ENCODE assay signal across 8 mouse cellular contexts in genomic region chr12:111434745-111435327, GRCm38 (mm10). TPM values are rescaled to one million over a fixed set of nuclear protein-coding genes. Genes with fewer than 3 reads are reported as not detected.
DNase-seq lines count a peak whose midpoint lies in the region; ATAC-seq and TF ChIP-seq lines count a peak whose summit lies in the region.

No protein-coding gene starts in this region.

- DNase-seq in lung, postnatal 0 days (ENCODE audit: low spot score): peak; percentile 55
- no peak for DNase-seq in lung, adult 2 months
- DNase-seq in right cerebral cortex, adult 2 months (ENCODE audit: low spot score in 2 of 2): no peak
- no peak for DNase-seq in testis, postnatal 14 days (ENCODE audit: low spot score)
- DNase-seq in right cerebral cortex, postnatal 25 days: no peak

- peaks cover 8% of the 10 kb centered on the region for H3K4me1 ChIP-seq in lung, postnatal 0 days (ENCODE audit: insufficient read depth, low read depth, low read length)
- peaks cover 19% of the 10 kb centered on the region for H3K4me1 ChIP-seq in lung, adult 2 months (ENCODE audit: control insufficient read depth, insufficient read depth, low read length)
- peaks cover 100% of the 10 kb centered on the region for H3K4me1 ChIP-seq in erythroblast, embryonic 14.5 days (ENCODE audit: control insufficient read depth)
- peaks cover 75% of the 10 kb centered on the region for H3K4me1 ChIP-seq in kidney, embryonic 15.5 days
- H3K4me1 ChIP-seq in midbrain, embryonic 15.5 days: peaks cover 26% of the 10 kb centered on the region

- TF ChIP-seq CTCF in lung, postnatal 0 days (IDR thresholded peaks at IDR 0.05): no peak
- TF ChIP-seq CTCF in lung, adult 2 months (IDR thresholded peaks at IDR 0.05; ENCODE audit: insufficient read depth, low read length): no peak

- no peaks in the 10 kb centered on the region for H3K9me3 ChIP-seq in lung, postnatal 0 days (ENCODE audit: low read length)
- no peaks in the 10 kb centered on the region; the same call in 1 of the 2 replicates for H3K9me3 ChIP-seq in erythroblast, embryonic 14.5 days (ENCODE audit: control insufficient read depth, low read length)
- no peaks in the 10 kb centered on the region for H3K9me3 ChIP-seq in kidney, embryonic 15.5 days (replicated peaks)
- H3K9me3 ChIP-seq in midbrain, embryonic 15.5 days: no peaks in the 10 kb centered on the region

- H3K36me3 ChIP-seq in lung, postnatal 0 days (ENCODE audit: insufficient read depth, low read length): no peaks in the 10 kb centered on the region
- peaks cover 7% of the 10 kb centered on the region for H3K36me3 ChIP-seq in erythroblast, embryonic 14.5 days (ENCODE audit: control insufficient read depth)
- H3K36me3 ChIP-seq in kidney, embryonic 15.5 days: no peaks in the 10 kb centered on the region
- H3K36me3 ChIP-seq in midbrain, embryonic 15.5 days (replicated peaks): no peaks in the 10 kb centered on the region

- 0 out of 2 replicates have a peak overlapping the region, but pooled peaks have one; percentile 27 for H3K27ac ChIP-seq in lung, postnatal 0 days (ENCODE audit: low read length)
- H3K27ac ChIP-seq in kidney, embryonic 15.5 days: peak overlapping the region; percentile 72
- H3K27ac ChIP-seq in midbrain, embryonic 15.5 days: peak overlapping the region; percentile 81

- no peak for TF ChIP-seq POLR2A in lung, adult 2 months (IDR thresholded peaks at IDR 0.05; ENCODE audit: borderline replicate concordance, extremely low read depth, low read depth, low read length)

- 32% methylated on average over 8 of the region's 8 CpGs for WGBS in lung, postnatal 0 days
- 28% methylated on average over 8 of the region's 8 CpGs for WGBS in lung, adult 2 months
- 42% methylated on average over 8 of the region's 8 CpGs for WGBS in kidney, embryonic 15.5 days
- WGBS in midbrain, embryonic 15.5 days: 49% methylated on average over 8 of the region's 8 CpGs

- no peak for TF ChIP-seq EP300 in lung, postnatal 0 days (IDR thresholded peaks at IDR 0.05)

- peaks cover 5% of the 10 kb centered on the region; the same call in 1 of the 2 replicates for H3K27me3 ChIP-seq in lung, postnatal 0 days (replicated peaks; ENCODE audit: insufficient read depth, low read length)
- H3K27me3 ChIP-seq in erythroblast, embryonic 14.5 days (ENCODE audit: control insufficient read depth): peaks cover 19% of the 10 kb centered on the region
- H3K27me3 ChIP-seq in kidney, embryonic 15.5 days: peaks cover 18% of the 10 kb centered on the region
- peaks cover 32% of the 10 kb centered on the region for H3K27me3 ChIP-seq in midbrain, embryonic 15.5 days (replicated peaks)

- 0 out of 2 replicates have a peak overlapping the region, but pooled peaks have one; percentile 3 for H3K4me2 ChIP-seq in lung, postnatal 0 days (replicated peaks; ENCODE audit: low read depth, low read length)
- peak overlapping the region; percentile 34 for H3K4me2 ChIP-seq in kidney, embryonic 15.5 days
- H3K4me2 ChIP-seq in midbrain, embryonic 15.5 days: peak overlapping the region; percentile 37; the same call in 1 of the 2 replicates

- peak; percentile 45 for ATAC-seq in lung, postnatal 0 days
- ATAC-seq in kidney, embryonic 15.5 days (replicated peaks; ENCODE audit: low FRiP score): 0 out of 2 replicates have a peak, but pooled peaks have one; percentile 16
- ATAC-seq in midbrain, embryonic 15.5 days (replicated peaks): peak; percentile 31

- H3K9ac ChIP-seq in lung, postnatal 0 days (replicated peaks; ENCODE audit: low read depth): no peak overlapping the region
- H3K9ac ChIP-seq in kidney, embryonic 15.5 days: no peak overlapping the region
- H3K9ac ChIP-seq in midbrain, embryonic 15.5 days: no peak overlapping the region

- no peak overlapping the region for H3K4me3 ChIP-seq in lung, postnatal 0 days (ENCODE audit: low read depth, low read length)
- no peak overlapping the region for H3K4me3 ChIP-seq in lung, adult 2 months (replicated peaks; ENCODE audit: extremely low read depth, low read depth, low read length)
- peak overlapping the region; percentile 46 for H3K4me3 ChIP-seq in erythroblast, embryonic 14.5 days (replicated peaks)
- H3K4me3 ChIP-seq in kidney, embryonic 15.5 days (replicated peaks): no peak overlapping the region
- H3K4me3 ChIP-seq in midbrain, embryonic 15.5 days: no peak overlapping the region

RNA-seq across cellular contexts. Expression of gene Tnfaip2, which starts 7.4 kb away (rescaled TPM):
- polyA plus RNA-seq in lung, postnatal 0 days (2015; fragmentation: Nextera tagmentation; extraction: Ambion mirVana): 17.0 and 26.3 TPM in 2 replicates
- 31.7 and 43.6 TPM in 2 replicates for polyA plus RNA-seq in lung, adult 2 months (2012; rRNA removed)
- polyA plus RNA-seq in erythroblast, embryonic 14.5 days (2012): 9.0 and 12.3 TPM in 2 replicates
- 19.5 and 22.9 TPM in 2 replicates for polyA plus RNA-seq in kidney, embryonic 15.5 days (2015; fragmentation: Nextera tagmentation; extraction: Ambion mirVana)
- 0.38 and 1.3 TPM in 2 replicates for polyA plus RNA-seq in midbrain, embryonic 15.5 days (2015; fragmentation: Nextera tagmentation; extraction: Ambion mirVana)

RNA-seq across cellular contexts. Expression of gene Exoc3l4, which starts 18.0 kb away (rescaled TPM):
- polyA plus RNA-seq in lung, postnatal 0 days (2015; fragmentation: Nextera tagmentation; extraction: Ambion mirVana): 21.3 and 24.4 TPM in 2 replicates
- 34.9 and 46.7 TPM in 2 replicates for polyA plus RNA-seq in lung, adult 2 months (2012; rRNA removed)
- 0.23 and 0.25 TPM in 2 replicates for polyA plus RNA-seq in erythroblast, embryonic 14.5 days (2012)
- 16.8 and 17.8 TPM in 2 replicates for polyA plus RNA-seq in kidney, embryonic 15.5 days (2015; fragmentation: Nextera tagmentation; extraction: Ambion mirVana)
- 1.9 and 2.8 TPM in 2 replicates for polyA plus RNA-seq in midbrain, embryonic 15.5 days (2015; fragmentation: Nextera tagmentation; extraction: Ambion mirVana)

RNA-seq across cellular contexts. Expression of gene Lbhd2, which starts 28.2 kb away (rescaled TPM):
- 0.37 and 1.1 TPM in 2 replicates for polyA plus RNA-seq in lung, postnatal 0 days (2015; fragmentation: Nextera tagmentation; extraction: Ambion mirVana)
- polyA plus RNA-seq in lung, adult 2 months (2012; rRNA removed): not detected in 2 replicates
- not detected in 2 replicates for polyA plus RNA-seq in erythroblast, embryonic 14.5 days (2012)
- 5.5 and 7.0 TPM in 2 replicates for polyA plus RNA-seq in kidney, embryonic 15.5 days (2015; fragmentation: Nextera tagmentation; extraction: Ambion mirVana)
- 3.2 and 3.5 TPM in 2 replicates for polyA plus RNA-seq in midbrain, embryonic 15.5 days (2015; fragmentation: Nextera tagmentation; extraction: Ambion mirVana)

RNA-seq across cellular contexts. Expression of gene Gm266, which starts 50.8 kb away (rescaled TPM):
- polyA plus RNA-seq in lung, postnatal 0 days (2015; fragmentation: Nextera tagmentation; extraction: Ambion mirVana): 1.9 and 2.7 TPM in 2 replicates
- 0.12 and 0.31 TPM in 2 replicates for polyA plus RNA-seq in lung, adult 2 months (2012; rRNA removed)
- polyA plus RNA-seq in erythroblast, embryonic 14.5 days (2012): not detected in 2 replicates
- polyA plus RNA-seq in kidney, embryonic 15.5 days (2015; fragmentation: Nextera tagmentation; extraction: Ambion mirVana): 91.7 and 93.3 TPM in 2 replicates
- 1.6 and 1.8 TPM in 2 replicates for polyA plus RNA-seq in midbrain, embryonic 15.5 days (2015; fragmentation: Nextera tagmentation; extraction: Ambion mirVana)

RNA-seq across cellular contexts. Expression of gene Cdc42bpb, which starts 57.3 kb away (rescaled TPM):
- 29.0 and 32.5 TPM in 2 replicates for polyA plus RNA-seq in lung, postnatal 0 days (2015; fragmentation: Nextera tagmentation; extraction: Ambion mirVana)
- polyA plus RNA-seq in lung, adult 2 months (2012; rRNA removed): 305 and 359 TPM in 2 replicates
- 0.74 TPM in 2 replicates for polyA plus RNA-seq in erythroblast, embryonic 14.5 days (2012)
- 31.9 and 40.0 TPM in 2 replicates for polyA plus RNA-seq in kidney, embryonic 15.5 days (2015; fragmentation: Nextera tagmentation; extraction: Ambion mirVana)
- 44.7 and 44.9 TPM in 2 replicates for polyA plus RNA-seq in midbrain, embryonic 15.5 days (2015; fragmentation: Nextera tagmentation; extraction: Ambion mirVana)

Comparison
In these comparisons a context has a peak if more than half of its experiments do, and no peak if none do; other contexts are left out.
1. H3K27ac ChIP-seq: peak in every context shown above with its lines; median percentile 81 in midbrain, embryonic 15.5 days; 72 in kidney, embryonic 15.5 days; 27 in lung, postnatal 0 days.